Mouse (Mus musculus) lung, postnatal 0 days (tissue): ENCODE data around the gene Lrrfip1. TPM values are rescaled to one million over a fixed set of nuclear protein-coding genes. Genes with fewer than 3 reads are reported as not detected.
A peak's percentile ranks its signal among the peaks of the same experiment; 100 is the strongest.

Source experiments
- ATAC-seq: fragments of 200-750 bp; cut with Nextera tagmentation; 2 replicates; pipeline ENCODE4 v1.8.0; 2017; ENCODE audit warnings: moderate library complexity
- DNase-seq: peaks from one replicate; pipeline ENCODE4 v3.0.0-alpha.2; 2016; ENCODE audit warnings: low spot score
- H3K27ac ChIP-seq: fragments of 300-500 bp; sonication (generic); 2 replicates; pipeline ENCODE4 v1.5.1; 2014; ENCODE audit warnings: antibody characterized with exemption, mild to moderate bottlenecking, low read length, mixed read lengths
- H3K27me3 ChIP-seq: fragments of 300-500 bp; sonication (generic); replicated peaks from 2 replicates; pipeline ENCODE4 v1.6.1; 2014; ENCODE audit warnings: low read length, mixed read lengths; ENCODE audit not compliant: insufficient read depth
- H3K36me3 ChIP-seq: fragments of 300-500 bp; sonication (generic); 2 replicates; pipeline ENCODE4 v1.6.1; 2014; ENCODE audit warnings: low read length, mixed read lengths; ENCODE audit not compliant: insufficient read depth
- H3K4me1 ChIP-seq: fragments of 300-500 bp; sonication (generic); 2 replicates; pipeline ENCODE4 v1.6.1; 2014; ENCODE audit warnings: antibody characterized with exemption, low read depth, low read length, mixed read lengths; ENCODE audit not compliant: insufficient read depth
- H3K4me2 ChIP-seq: fragments of 300-500 bp; sonication (generic); replicated peaks from 2 replicates; pipeline ENCODE4 v1.6.1; 2014; ENCODE audit warnings: low read depth, mild to moderate bottlenecking, low read length, moderate library complexity, mixed read lengths
- H3K4me3 ChIP-seq: fragments of 300-500 bp; sonication (generic); 2 replicates; pipeline ENCODE4 v1.5.1; 2014; ENCODE audit warnings: low read depth, low read length
- H3K9ac ChIP-seq: fragments of 300-500 bp; sonication (generic); replicated peaks from 2 replicates; pipeline ENCODE4 v1.6.1; 2014; ENCODE audit warnings: low read depth, mild to moderate bottlenecking
- H3K9me3 ChIP-seq: fragments of 300-500 bp; sonication (generic); 2 replicates; pipeline ENCODE4 v1.6.1; 2016; ENCODE audit warnings: low read length, mixed read lengths
- CTCF ChIP-seq: IDR thresholded peaks from 2 replicates; pipeline ENCODE4 v1.5.1; 2016; ENCODE audit warnings: antibody characterized with exemption, mild to moderate bottlenecking
- EP300 ChIP-seq: IDR thresholded peaks from 2 replicates; pipeline ENCODE4 v1.6.1; 2016; ENCODE audit warnings: antibody characterized with exemption, mild to moderate bottlenecking, control low read depth
- WGBS: fragments of 180-500 bp; shearing (Covaris S2); extraction: QIAGEN DNeasy Blood & Tissue Kit; methylation state at CpG from one replicate; pipeline ENCODE4 v1.1.7; 2014; 5-methylcytosine and 5-hydroxymethylcytosine counted together
- polyA plus RNA-seq: library from polyadenylated mRNA; unstranded; fragments of >200 nt; fragmentation: Nextera tagmentation; extraction: Ambion mirVana; gene quantifications from 2 replicates; pipeline ENCODE4 v1.2.1, GENCODE M21; 2015

Lrrfip1 gene
- polyA plus RNA-seq, 1 experiment from 2014 or later: 83.1 TPM

GRCm38 (mm10) chr1:90962526-90962925 lies 36.0 kb upstream of the Lrrfip1 start:
- Histone ChIP-seq H3K4me3 (no peak overlapping the region), H3K9me3 (no peaks in the 10 kb centered on the region), H3K9ac (no peak overlapping the region), H3K36me3 (no peaks in the 10 kb centered on the region), H3K27ac (no peak overlapping the region), H3K27me3 (no peaks in the 10 kb centered on the region), H3K4me2 (no peak overlapping the region), H3K4me1 (peaks cover under 1% of the 10 kb centered on the region; the same call in 1 of the 2 replicates)
- DNase-seq (no peak), ATAC-seq (no peak)
- 32% methylated on average over 4 of the region's 4 CpGs for WGBS
- no peak for TF ChIP-seq EP300
- TF ChIP-seq CTCF: no peak

- DNase-seq (peak; percentile 76), ATAC-seq (peak; percentile 80)
- H3K9me3 ChIP-seq: no peaks in the 10 kb centered on the region
- WGBS: 4% methylated on average over 3 of the region's 3 CpGs
- no peak overlapping the region for H3K27ac ChIP-seq
- H3K27me3 ChIP-seq: no peaks in the 10 kb centered on the region
- no peak overlapping the region for H3K4me2 ChIP-seq
- H3K4me1 ChIP-seq: peaks cover 5% of the 10 kb centered on the region; the same call in 1 of the 2 replicates
- H3K9ac ChIP-seq: no peak overlapping the region
- H3K4me3 ChIP-seq: no peak overlapping the region
- no peaks in the 10 kb centered on the region for H3K36me3 ChIP-seq
- TF ChIP-seq CTCF: no peak
- no peak for TF ChIP-seq EP300
These were observed 35.5 kb upstream of the Lrrfip1 start for GRCm38 (mm10) chr1:90962994-90963393.

- 44% methylated on average over 7 of the region's 7 CpGs for WGBS
- peak; percentile 57 for ATAC-seq
- H3K4me3 ChIP-seq: no peak overlapping the region
- no peak overlapping the region for H3K4me2 ChIP-seq
- peaks cover 6% of the 10 kb centered on the region; the same call in 1 of the 2 replicates for H3K4me1 ChIP-seq
- no peaks in the 10 kb centered on the region for H3K27me3 ChIP-seq
- H3K36me3 ChIP-seq: no peaks in the 10 kb centered on the region
- DNase-seq: peak; percentile 79
- H3K27ac ChIP-seq: no peak overlapping the region
- H3K9me3 ChIP-seq: no peaks in the 10 kb centered on the region
- H3K9ac ChIP-seq: no peak overlapping the region
- TF ChIP-seq CTCF (no peak), EP300 (no peak)
These were observed 31.0 kb upstream of the Lrrfip1 start for GRCm38 (mm10) chr1:90967583-90967982.

GRCm38 (mm10) chr1:90968649-90969048 lies 29.9 kb upstream of the Lrrfip1 start:
- no peaks in the 10 kb centered on the region for H3K27me3 ChIP-seq
- ATAC-seq (no peak), DNase-seq (no peak)
- TF ChIP-seq CTCF: no peak
- TF ChIP-seq EP300: no peak
- H3K4me1 ChIP-seq: peaks cover 6% of the 10 kb centered on the region; the same call in 1 of the 2 replicates
- H3K9ac ChIP-seq: no peak overlapping the region
- H3K4me2 ChIP-seq: no peak overlapping the region
- 0 out of 2 replicates have a peak overlapping the region, but pooled peaks have one; percentile 57 for H3K27ac ChIP-seq
- H3K4me3 ChIP-seq: no peak overlapping the region
- no peaks in the 10 kb centered on the region for H3K36me3 ChIP-seq
- WGBS: 50% methylated on average over 4 of the region's 4 CpGs
- H3K9me3 ChIP-seq: no peaks in the 10 kb centered on the region

- Histone ChIP-seq H3K36me3 (no peaks in the 10 kb centered on the region), H3K4me3 (no peak within 1 kb of the TSS), H3K9ac (no peak within 1 kb of the TSS), H3K9me3 (no peaks in the 10 kb centered on the region), H3K27me3 (no peaks in the 10 kb centered on the region), H3K27ac (peak within 1 kb of the TSS; percentile 57; the same call in 1 of the 2 replicates), H3K4me1 (peaks cover 6% of the 10 kb centered on the region; the same call in 1 of the 2 replicates), H3K4me2 (peak within 1 kb of the TSS; percentile 39)
- ATAC-seq (peak; percentile 82), DNase-seq (peak; percentile 82)
- 11% methylated on average over 9 of the region's 9 CpGs for WGBS
- TF ChIP-seq CTCF (no peak), EP300 (no peak)
These were observed 29.2 kb upstream of the Lrrfip1 start, which contains the start of gene Rab17 for GRCm38 (mm10) chr1:90969347-90969784. Rab17 (minus strand) TSS chr1:90969661.

- Histone ChIP-seq H3K4me1 (peaks cover 6% of the 10 kb centered on the region; the same call in 1 of the 2 replicates), H3K4me3 (no peak overlapping the region), H3K4me2 (0 out of 2 replicates have a peak overlapping the region, but pooled peaks have one; percentile 39), H3K27ac (no peak overlapping the region), H3K9ac (no peak overlapping the region), H3K27me3 (no peaks in the 10 kb centered on the region), H3K9me3 (no peaks in the 10 kb centered on the region), H3K36me3 (no peaks in the 10 kb centered on the region)
- WGBS: 59% methylated on average over 10 of the region's 10 CpGs
- TF ChIP-seq EP300 (no peak), CTCF (no peak)
- DNase-seq (no peak), ATAC-seq (peak; percentile 7)
These were observed 28.6 kb upstream of the Lrrfip1 start for GRCm38 (mm10) chr1:90969881-90970390.
